Mouse (Mus musculus) forebrain, embryonic 11.5 days (tissue): ENCODE results near the gene Gm19426. TPM values are rescaled to one million over a fixed set of nuclear protein-coding genes. Genes with fewer than 3 reads are reported as not detected.
A peak's percentile ranks its signal among the peaks of the same experiment; 100 is the strongest.

Source experiments
- ATAC-seq: fragments of 200-750 bp; cut with Nextera tagmentation; replicated peaks from 2 replicates; pipeline ENCODE4 v1.8.0; 2017; ENCODE audit warnings: moderate TSS enrichment; ENCODE audit not compliant: low FRiP score
- DNase-seq: peaks from one replicate; pipeline ENCODE4 v3.0.0-alpha.2; 2017; ENCODE audit warnings: low spot score
- H3K27ac ChIP-seq: fragments of 300-500 bp; sonication (generic); 2 replicates; pipeline ENCODE4 v1.5.1; 2014; ENCODE audit warnings: low read depth, low read length
- H3K27me3 ChIP-seq: fragments of 300-500 bp; sonication (generic); 2 replicates; pipeline ENCODE4 v1.6.1; 2014; ENCODE audit warnings: mild to moderate bottlenecking, low read length, mixed read lengths; ENCODE audit not compliant: control insufficient read depth, insufficient read depth
- H3K36me3 ChIP-seq: fragments of 300-500 bp; sonication (generic); 2 replicates; pipeline ENCODE4 v1.6.1; 2014; ENCODE audit warnings: mild to moderate bottlenecking, low read length, moderate library complexity, mixed read lengths; ENCODE audit not compliant: control insufficient read depth, insufficient read depth
- H3K4me1 ChIP-seq: fragments of 300-500 bp; sonication (generic); replicated peaks from 2 replicates; pipeline ENCODE4 v1.6.1; 2014; ENCODE audit warnings: low read length, mixed read lengths; ENCODE audit not compliant: control insufficient read depth, insufficient read depth
- H3K4me2 ChIP-seq: fragments of 300-500 bp; sonication (generic); 2 replicates; pipeline ENCODE4 v1.6.1; 2014; ENCODE audit warnings: low read depth, mild to moderate bottlenecking, low read length, moderate library complexity, mixed read lengths; ENCODE audit not compliant: severe bottlenecking
- H3K4me3 ChIP-seq: fragments of 300-500 bp; sonication (generic); 2 replicates; pipeline ENCODE4 v1.5.1; 2014; ENCODE audit warnings: low read depth, low read length
- H3K9ac ChIP-seq: fragments of 300-500 bp; sonication (generic); 2 replicates; pipeline ENCODE4 v1.6.1; 2014; ENCODE audit warnings: low read length
- H3K9me3 ChIP-seq: fragments of 300-500 bp; sonication (generic); 2 replicates; pipeline ENCODE4 v1.6.1; 2016; ENCODE audit warnings: low read length, mixed read lengths; ENCODE audit not compliant: control insufficient read depth
- whole genome bisulfite sequencing: fragments of 180-500 bp; shearing (Covaris S2); extraction: QIAGEN DNeasy Blood & Tissue Kit; methylation state at CpG from one replicate; pipeline ENCODE4 v1.1.7; 2014; 5-methylcytosine and 5-hydroxymethylcytosine counted together
- polyA plus RNA-seq: library from polyadenylated mRNA; unstranded; fragments of >200 nt; fragmentation: Nextera tagmentation; extraction: Ambion mirVana; gene quantifications from 2 replicates; pipeline ENCODE4 v1.2.1, GENCODE M21; 2014

Gene Gm19426
- polyA plus RNA-seq, 1 experiment from 2014 or later: 4.3 TPM

GRCm38 (mm10) chr2:84723856-84724255 is 19.6 kb downstream of the Gm19426 start:
- no peaks in the 10 kb centered on the region for H3K9me3 ChIP-seq
- H3K27ac ChIP-seq: no peak overlapping the region
- H3K9ac ChIP-seq: no peak overlapping the region
- no peak overlapping the region for H3K4me3 ChIP-seq
- no peaks in the 10 kb centered on the region for H3K27me3 ChIP-seq
- peaks cover 7% of the 10 kb centered on the region; the same call in 1 of the 2 replicates for H3K36me3 ChIP-seq
- H3K4me2 ChIP-seq: no peak overlapping the region
- DNase-seq (no peak), ATAC-seq (no peak)
- 96% methylated on average over 14 of the region's 14 CpGs for WGBS
- H3K4me1 ChIP-seq: no peaks in the 10 kb centered on the region; the same call in 1 of the 2 replicates

DNA sequence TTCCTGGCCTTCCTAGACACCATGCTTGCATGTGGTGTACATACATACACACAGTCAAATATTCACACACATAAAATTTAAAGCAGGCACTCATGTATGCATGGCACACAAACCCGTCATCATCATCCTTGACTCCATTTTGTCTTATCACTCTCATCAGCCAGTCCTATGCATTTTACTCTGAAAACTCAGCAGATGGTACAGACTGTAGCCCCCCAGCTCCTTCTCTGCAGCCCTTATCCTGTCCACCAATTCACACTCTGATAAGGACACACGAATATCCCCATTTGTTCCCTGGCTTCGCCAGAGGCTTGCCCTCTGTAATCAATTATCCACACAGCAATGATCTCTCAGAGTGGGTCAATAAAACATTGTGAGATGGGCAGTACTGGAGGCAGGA is 22.3 kb downstream of the Gm19426 start:
- H3K27ac ChIP-seq: no peak overlapping the region
- H3K9ac ChIP-seq: no peak overlapping the region
- DNase-seq (no peak), ATAC-seq (no peak)
- H3K9me3 ChIP-seq: no peaks in the 10 kb centered on the region
- no peak overlapping the region for H3K4me3 ChIP-seq
- 82% methylated on average over 3 of the region's 3 CpGs for WGBS
- no peak overlapping the region for H3K4me2 ChIP-seq
- H3K4me1 ChIP-seq: no peaks in the 10 kb centered on the region; the same call in 1 of the 2 replicates
- peaks cover 7% of the 10 kb centered on the region; the same call in 1 of the 2 replicates for H3K36me3 ChIP-seq
- H3K27me3 ChIP-seq: no peaks in the 10 kb centered on the region

DNA sequence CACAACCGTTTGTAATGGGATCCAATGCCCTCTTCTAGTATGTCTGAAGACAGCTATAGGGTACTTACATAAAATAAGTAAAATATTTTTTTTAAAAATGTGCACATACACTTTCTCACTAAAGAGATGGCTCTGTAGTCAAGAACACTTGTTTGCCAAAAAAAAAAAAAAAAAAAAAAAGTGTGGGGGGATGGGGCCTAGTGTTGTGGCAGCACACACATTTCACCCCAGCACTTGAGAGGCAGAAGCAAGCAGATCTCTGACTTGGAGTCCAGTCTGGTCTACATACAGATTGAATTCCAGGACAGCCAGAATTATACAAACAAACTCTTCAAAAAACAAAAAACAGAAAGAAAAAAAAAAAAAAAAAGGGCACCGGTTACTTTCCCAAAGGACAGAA is 22.7 kb downstream of the Gm19426 start:
- ATAC-seq (no peak), DNase-seq (no peak)
- peaks cover 7% of the 10 kb centered on the region; the same call in 1 of the 2 replicates for H3K36me3 ChIP-seq
- no peaks in the 10 kb centered on the region for H3K4me1 ChIP-seq
- no peak overlapping the region for H3K27ac ChIP-seq
- H3K4me3 ChIP-seq: no peak overlapping the region
- H3K4me2 ChIP-seq: no peak overlapping the region
- H3K9me3 ChIP-seq: no peaks in the 10 kb centered on the region
- no peak overlapping the region for H3K9ac ChIP-seq
- 93% methylated on average over 2 of the region's 2 CpGs for WGBS
- H3K27me3 ChIP-seq: no peaks in the 10 kb centered on the region

GRCm38 (mm10) chr2:84717357-84717756 is 26.1 kb downstream of the Gm19426 start:
- DNase-seq (no peak), ATAC-seq (no peak)
- 90% methylated on average over 4 of the region's 4 CpGs for WGBS
- Histone ChIP-seq H3K4me2 (no peak overlapping the region), H3K9me3 (no peaks in the 10 kb centered on the region), H3K4me1 (0 out of 2 replicates have a peak, but pooled peaks cover 2% of the 10 kb centered on the region), H3K9ac (no peak overlapping the region), H3K4me3 (no peak overlapping the region), H3K27ac (no peak overlapping the region), H3K27me3 (no peaks in the 10 kb centered on the region), H3K36me3 (no peaks in the 10 kb centered on the region)

DNA sequence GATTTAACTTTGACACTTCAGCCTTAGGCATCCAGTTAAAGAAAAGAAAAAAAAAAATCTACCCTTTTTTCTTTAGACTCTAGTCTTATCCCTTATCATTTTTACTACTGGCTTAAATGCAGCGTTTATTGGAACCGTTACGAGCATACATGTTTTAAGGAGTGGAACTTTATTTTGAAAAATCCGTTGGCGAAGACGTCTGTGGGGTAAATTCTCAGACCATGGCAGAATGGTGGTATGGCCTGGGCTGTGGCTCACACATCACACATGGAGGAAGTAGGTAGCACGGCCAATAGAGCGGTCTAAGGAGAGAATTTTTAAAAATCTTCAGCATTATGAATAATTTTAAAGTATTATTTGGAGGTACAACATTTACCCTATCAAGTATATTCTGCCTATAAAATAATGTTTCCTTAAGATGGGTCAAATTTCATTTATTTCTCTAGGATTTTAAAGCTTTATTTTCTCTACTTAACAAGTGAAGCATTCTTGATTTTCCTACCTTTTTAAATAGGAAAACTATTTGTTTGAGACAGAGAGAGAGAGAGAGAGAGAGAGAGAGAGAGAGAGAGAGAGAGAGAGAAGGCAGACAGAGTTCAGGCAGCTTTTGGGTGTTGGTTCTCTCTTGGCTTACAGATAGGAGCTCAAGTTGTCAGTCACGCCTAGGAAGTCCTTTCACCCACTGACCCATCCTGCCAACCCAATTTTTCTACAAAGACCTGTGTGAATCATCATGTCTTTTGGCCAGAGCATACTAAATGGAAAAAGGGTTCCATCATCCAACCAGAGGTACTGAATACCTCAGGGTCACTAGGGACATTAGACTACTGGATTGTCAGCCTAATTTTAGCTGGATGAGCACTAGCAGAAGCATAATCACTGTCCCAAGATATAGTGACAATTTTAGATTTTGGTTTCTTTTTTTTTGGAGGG is 26.8 kb downstream of the Gm19426 start:
- ATAC-seq (no peak), DNase-seq (no peak)
- Histone ChIP-seq H3K27me3 (no peaks in the 10 kb centered on the region), H3K27ac (peak overlapping the region; percentile 96; the same call in 1 of the 2 replicates), H3K4me1 (0 out of 2 replicates have a peak, but pooled peaks cover 2% of the 10 kb centered on the region), H3K9ac (peak overlapping the region; percentile 95), H3K36me3 (no peaks in the 10 kb centered on the region), H3K4me2 (peak overlapping the region; percentile 85), H3K4me3 (peak overlapping the region; percentile 96), H3K9me3 (no peaks in the 10 kb centered on the region)
- 41% methylated on average over 9 of the region's 9 CpGs for WGBS

DNA sequence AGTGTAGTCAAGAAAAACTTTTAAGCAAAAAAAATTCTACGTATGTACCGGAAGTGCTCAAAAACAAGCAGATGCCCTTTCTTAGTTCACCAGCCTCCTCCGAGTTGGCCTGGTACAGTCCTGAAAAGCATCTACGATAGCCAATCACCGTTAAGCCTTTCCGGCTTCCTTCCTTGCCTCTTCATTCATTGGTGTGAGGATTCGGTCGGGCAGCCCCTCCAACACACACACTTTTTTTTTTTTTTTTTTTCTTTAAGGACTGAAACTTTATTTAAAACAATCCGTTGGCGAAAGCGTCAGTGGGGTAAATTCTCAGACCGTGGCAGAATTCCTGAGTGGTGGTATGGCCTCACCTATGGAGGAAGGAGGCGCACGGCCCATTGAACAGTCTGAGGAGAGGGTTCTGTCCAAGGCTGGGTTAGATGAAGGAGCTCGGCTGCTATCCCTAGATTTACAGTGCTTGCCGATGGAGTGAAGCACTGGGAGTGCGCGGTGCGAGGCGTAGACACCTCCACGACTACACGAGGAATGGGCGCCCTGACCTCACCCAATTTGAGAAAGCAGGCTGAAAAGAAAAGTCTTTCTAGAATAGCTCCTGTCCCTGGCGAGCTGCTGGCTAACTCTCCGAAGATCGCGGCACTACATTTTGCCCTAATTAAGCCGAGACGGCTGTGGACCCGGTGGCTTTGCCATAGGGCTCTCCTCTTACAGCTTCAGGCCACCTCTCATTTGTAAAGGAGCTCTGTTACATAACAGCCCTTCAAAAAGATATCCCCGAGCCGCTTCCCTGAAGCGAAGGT is 27.7 kb downstream of the Gm19426 start:
- ATAC-seq (peak; percentile 94), DNase-seq (peak; percentile 77)
- Histone ChIP-seq H3K4me2 (peak overlapping the region; percentile 85), H3K27ac (peak overlapping the region; percentile 96), H3K4me1 (0 out of 2 replicates have a peak, but pooled peaks cover 2% of the 10 kb centered on the region), H3K36me3 (no peaks in the 10 kb centered on the region), H3K9ac (peak overlapping the region; percentile 95), H3K9me3 (no peaks in the 10 kb centered on the region), H3K4me3 (peak overlapping the region; percentile 96), H3K27me3 (no peaks in the 10 kb centered on the region)
- WGBS: under 1% methylated on average over 33 of the region's 33 CpGs

DNA sequence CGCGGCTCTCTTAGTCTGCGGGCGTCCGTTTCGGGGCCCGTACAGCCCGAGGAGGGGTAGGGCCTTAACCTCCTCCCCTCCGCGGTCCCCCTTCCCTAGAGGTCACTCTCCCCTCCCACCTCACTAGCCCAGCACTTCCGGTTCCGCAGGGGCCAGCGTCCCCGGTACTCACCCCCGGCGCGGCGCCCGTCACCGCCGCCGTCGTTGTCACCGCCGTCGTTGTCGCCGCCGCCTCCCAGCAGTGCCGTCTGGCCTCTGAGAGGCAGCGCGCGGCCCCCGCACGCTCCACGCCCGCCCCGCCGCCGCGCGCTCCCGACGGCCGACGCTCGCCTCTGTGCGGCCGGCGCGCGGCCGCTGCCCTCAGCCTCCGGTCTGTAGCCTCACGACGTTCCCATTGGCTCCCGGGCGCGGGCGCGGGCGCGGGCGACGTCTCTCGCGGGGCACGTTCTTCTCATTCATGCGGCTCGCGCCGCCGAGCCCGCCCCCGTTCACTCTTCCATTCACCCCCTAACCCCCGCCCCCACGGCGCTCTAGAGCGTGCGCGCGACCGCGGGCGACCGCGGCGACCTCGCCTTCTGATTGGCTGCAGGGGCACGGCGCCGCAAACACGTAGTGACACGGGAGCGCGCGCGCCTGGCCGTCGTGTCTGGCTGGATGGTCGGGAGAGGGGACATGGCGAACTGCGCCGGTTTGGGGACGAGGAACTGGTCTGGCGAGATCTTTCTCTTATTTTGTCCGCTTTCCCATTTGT is 28.5 kb downstream of the Gm19426 start, which contains the start of gene Zdhhc5:
Gene Zdhhc5 (minus strand): TSS at position 370 of the 751 bp plus-strand sequence.
- H3K9me3 ChIP-seq: no peaks in the 10 kb centered on the region
- H3K36me3 ChIP-seq: peaks cover 5% of the 10 kb centered on the region; the same call in 1 of the 2 replicates
- peak within 1 kb of the TSS; percentile 85 for H3K4me2 ChIP-seq
- 0 out of 2 replicates have a peak, but pooled peaks cover 2% of the 10 kb centered on the region for H3K4me1 ChIP-seq
- DNase-seq: peak; percentile 100
- peak; percentile 97 for ATAC-seq
- peak within 1 kb of the TSS; percentile 96 for H3K27ac ChIP-seq
- H3K27me3 ChIP-seq: no peaks in the 10 kb centered on the region
- H3K4me3 ChIP-seq: peak within 1 kb of the TSS; percentile 96
- peak within 1 kb of the TSS; percentile 95 for H3K9ac ChIP-seq
- under 1% methylated on average over 102 of the region's 107 CpGs for WGBS
